Mouse (Mus musculus) layer of hippocampus, adult 18-20 months (tissue): ENCODE measurements around the gene Miga2. TPM values are rescaled to one million over a fixed set of nuclear protein-coding genes. Genes with fewer than 3 reads are reported as not detected.
A peak's percentile ranks its signal among the peaks of the same experiment; 100 is the strongest.

Experiments
- DNase-seq, 2 experiments: peaks; one replicate each; pipeline ENCODE4 v3.0.0; 2022; ENCODE audit warnings: low spot score in 2 of 2
- long read RNA-seq: library from polyadenylated mRNA; stranded (forward); transcript quantifications from one replicate; pipeline ENCODE4 v2.0.0, GENCODE M21; 2021
- total RNA-seq, 2 experiments: library from RNA; stranded (reverse); gene quantifications; 2 replicates each; pipeline ENCODE4 v1.2.3; 2021

Gene Miga2
- 100 to 1,000 TPM; 105 to 111 TPM for total RNA-seq
- long read RNA-seq, transcript Miga2-202 (16 exons, 3,586 nt) = minor isoform, 5 of 108 reads
- long read RNA-seq, transcript Miga2-201 (16 exons, 3,381 nt) = major isoform, 55 of 108 reads
- long read RNA-seq, partial matches to known transcripts = 16 of 108 reads
- long read RNA-seq, other reads (novel, unspliced or antisense) = 32 of 108 reads

GRCm38 (mm10) chr2:30363773-30364650, at the start of gene Miga2:
Miga2 (plus strand) TSS chr2:30364233.
- DNase-seq = peak; percentile 99

- no peak for DNase-seq
Observed at GRCm38 (mm10) chr2:30316136-30316535, 47.9 kb upstream of the Miga2 start.

GRCm38 (mm10) chr2:30316955-30317354, 47.1 kb upstream of the Miga2 start:
- DNase-seq = peak; percentile 46 to 65

- DNase-seq = no peak
Observed at GRCm38 (mm10) chr2:30319260-30319659, 44.8 kb upstream of the Miga2 start.

DNA sequence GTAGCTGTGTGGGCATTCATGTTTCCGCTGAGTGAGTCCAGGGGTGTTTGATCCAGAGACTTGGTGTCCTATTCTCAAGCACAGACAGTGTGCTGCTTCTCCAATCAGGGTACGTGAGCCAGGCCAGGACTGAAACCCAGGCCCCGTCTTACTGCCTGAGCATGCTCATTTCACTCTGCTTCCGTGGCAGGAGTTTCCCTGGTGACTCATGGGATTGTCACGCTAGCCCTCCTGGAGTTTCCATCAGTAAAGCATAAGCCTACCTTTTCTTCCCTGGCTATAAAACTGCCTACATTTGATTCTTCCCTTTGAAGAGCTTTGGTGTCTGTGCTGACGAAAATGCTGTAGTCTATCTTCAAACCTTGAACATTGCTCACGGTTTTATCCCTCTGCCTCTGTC, 40.9 kb upstream of the Miga2 start:
- no peak for DNase-seq

DNA sequence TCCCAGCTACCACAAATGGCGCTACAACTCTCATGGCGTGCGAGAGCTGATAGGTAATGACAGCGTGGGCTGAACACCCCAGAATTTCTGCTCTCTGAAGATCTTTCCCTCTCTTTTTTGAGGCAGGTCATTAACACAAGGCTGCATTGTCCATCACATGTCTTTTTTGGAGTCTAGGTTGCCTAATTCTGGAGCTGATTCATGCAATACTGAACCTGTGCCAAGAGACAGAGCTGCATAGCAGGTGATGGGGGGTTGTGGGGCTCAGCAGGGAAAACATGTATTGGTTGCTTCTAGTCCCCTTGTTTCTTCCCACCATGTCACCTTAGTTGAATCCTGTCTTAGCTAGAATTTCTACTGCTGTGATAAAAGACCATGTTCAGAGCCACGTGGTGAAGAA, 38.7 kb upstream of the Miga2 start:
- no peak for DNase-seq

GRCm38 (mm10) chr2:30327276-30327675, 36.8 kb upstream of the Miga2 start:
- no peak for DNase-seq

GRCm38 (mm10) chr2:30328791-30329190, 35.2 kb upstream of the Miga2 start:
- DNase-seq = no peak

DNA sequence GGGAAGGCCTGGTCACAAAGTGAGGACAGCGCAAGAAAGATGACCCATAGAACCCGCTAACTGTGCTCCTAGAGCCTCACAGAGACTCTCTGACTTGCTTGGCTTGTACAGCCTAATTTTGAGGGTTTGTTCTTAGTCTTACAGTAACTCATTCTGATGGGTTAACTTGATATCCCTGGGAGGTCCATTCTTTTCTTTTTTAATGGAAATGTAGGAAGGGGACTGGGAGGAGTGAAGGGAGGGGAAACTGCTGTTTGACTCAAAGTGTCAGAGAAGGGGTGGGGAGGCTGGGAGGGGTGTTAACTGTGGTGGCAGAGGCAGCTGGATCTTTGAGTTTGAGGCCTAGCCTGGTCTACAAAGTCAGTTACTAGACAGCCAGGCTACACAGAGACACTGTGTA, 28.7 kb upstream of the Miga2 start:
- DNase-seq = no peak

DNA sequence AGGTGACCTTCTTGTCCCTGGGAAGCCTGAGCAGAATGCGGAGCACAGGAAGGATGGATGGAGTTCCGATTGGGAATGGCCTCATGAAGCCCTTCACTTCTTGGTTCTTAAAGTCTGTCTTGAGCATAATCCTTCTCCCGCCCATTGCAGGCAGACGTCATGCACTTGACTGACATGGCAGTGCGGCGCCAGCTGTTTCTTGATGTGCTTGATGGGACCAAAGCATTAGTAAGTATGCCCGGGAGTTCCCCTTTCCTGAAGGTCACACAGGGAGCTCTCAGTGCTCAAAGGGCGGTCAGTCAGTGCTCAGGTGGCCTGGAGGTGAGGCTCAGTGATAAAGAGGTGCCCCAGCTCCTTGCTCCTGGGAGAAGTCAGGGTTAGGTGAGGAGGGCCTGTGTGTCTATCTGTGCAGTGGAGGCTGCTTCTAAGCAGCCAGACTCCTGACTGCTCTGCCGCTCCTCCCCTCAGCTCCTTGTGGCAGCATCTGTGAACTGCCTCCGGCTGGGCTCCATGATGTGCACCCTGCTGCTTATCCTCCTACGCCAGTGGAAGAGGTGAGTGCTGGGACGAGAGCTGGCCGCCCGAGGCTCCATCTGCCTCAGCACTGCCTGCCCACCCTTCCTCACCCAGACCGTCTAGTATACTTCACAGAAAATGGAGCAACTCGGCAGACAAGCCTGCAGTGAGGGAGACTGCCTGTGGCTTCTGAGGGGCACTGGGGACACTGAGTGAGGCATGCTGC, 27.7 kb upstream of the Miga2 start:
- DNase-seq = no peak

- no peak for DNase-seq
Observed at GRCm38 (mm10) chr2:30337179-30337578, 26.9 kb upstream of the Miga2 start.

GRCm38 (mm10) chr2:30342061-30342460, 22.0 kb upstream of the Miga2 start:
- no peak for DNase-seq

DNA sequence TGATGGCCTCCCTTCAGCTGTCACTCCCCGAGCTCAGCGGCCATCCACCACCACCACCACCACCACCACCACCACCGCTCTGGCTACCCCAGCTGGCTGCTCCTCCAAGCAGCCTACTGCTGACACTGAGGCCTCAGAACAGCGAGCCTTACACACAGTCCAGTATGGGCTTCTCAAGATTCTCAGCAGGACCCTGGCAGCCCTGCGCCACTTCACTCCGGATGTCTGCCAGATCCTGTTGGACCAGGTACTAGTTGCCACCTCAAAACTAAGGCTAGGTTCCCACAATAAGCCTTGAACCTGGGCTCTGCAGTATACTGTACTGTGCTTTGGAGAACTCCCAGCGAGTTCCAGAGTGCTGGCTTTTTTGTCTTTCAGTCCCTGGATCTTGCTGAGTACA, 21.5 kb upstream of the Miga2 start:
- no peak for DNase-seq

- no peak for DNase-seq
Observed at GRCm38 (mm10) chr2:30343601-30344137, 20.4 kb upstream of the Miga2 start.

- no peak for DNase-seq
Observed at GRCm38 (mm10) chr2:30345971-30346676, 17.9 kb upstream of the Miga2 start.

GRCm38 (mm10) chr2:30349196-30349595, 14.8 kb upstream of the Miga2 start:
- no peak for DNase-seq

DNA sequence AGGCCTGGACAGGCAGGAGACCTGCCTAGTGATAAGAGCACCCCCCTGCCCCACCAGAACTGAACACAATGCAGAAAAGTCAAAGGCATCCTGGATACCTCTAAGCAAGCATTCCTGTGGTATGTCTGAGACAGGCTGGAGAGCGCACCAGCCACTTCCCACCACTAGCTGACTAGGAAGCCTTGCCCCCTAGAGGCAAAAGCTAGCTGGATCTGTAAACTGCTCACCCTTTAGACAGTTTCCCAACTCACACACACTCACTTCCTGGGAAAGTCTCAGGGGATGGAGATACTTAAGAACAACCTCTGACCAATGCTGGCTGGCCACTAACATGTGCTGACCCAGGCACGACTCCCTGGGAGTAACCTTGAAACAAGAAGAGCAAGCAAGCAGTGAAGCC, 12.9 kb upstream of the Miga2 start:
- no peak for DNase-seq

DNA sequence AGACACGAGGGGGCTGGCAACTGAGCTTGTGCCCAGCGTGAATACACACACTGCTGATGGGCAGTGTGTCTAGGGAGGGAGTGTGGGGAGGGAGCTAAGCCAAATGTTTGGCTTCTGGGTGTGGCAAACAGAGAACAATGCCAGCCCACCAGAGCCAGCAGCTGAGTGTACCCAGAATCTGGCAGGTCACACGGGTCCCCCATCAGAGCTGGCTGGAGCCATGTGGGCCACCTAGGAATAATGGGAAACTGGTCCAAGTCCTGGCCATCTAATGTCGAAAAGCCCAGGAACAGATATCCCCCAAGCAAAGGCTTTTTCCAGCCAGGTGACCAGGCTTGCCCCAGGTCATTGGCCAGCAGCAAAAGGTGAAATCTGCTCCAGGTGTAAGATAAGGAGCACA, 8.2 kb upstream of the Miga2 start:
- DNase-seq = no peak

GRCm38 (mm10) chr2:30356266-30356665, 7.8 kb upstream of the Miga2 start:
- no peak for DNase-seq

GRCm38 (mm10) chr2:30356906-30357305, 7.1 kb upstream of the Miga2 start:
- DNase-seq = no peak
